Mouse (Mus musculus) limb, embryonic 10.5 days (tissue): Measurements from ENCODE around the gene Ppp6r3. TPM values are rescaled to one million over a fixed set of nuclear protein-coding genes. Genes with fewer than 3 reads are reported as not detected.

Experiments
- DNase-seq: peaks from one replicate; pipeline ENCODE4 v3.0.0-alpha.2; 2017; ENCODE audit warnings: low spot score
- H3K27ac ChIP-seq: fragments of 300-500 bp; sonication (generic); 2 replicates; pipeline ENCODE4 v1.5.1; 2016; ENCODE audit warnings: mild to moderate bottlenecking
- H3K27me3 ChIP-seq: fragments of 300-500 bp; sonication (generic); 2 replicates; pipeline ENCODE4 v1.6.1; 2016; ENCODE audit warnings: low read depth, mild to moderate bottlenecking; ENCODE audit not compliant: poor library complexity, severe bottlenecking
- H3K36me3 ChIP-seq: fragments of 300-500 bp; sonication (generic); 2 replicates; pipeline ENCODE4 v1.6.1; 2016; ENCODE audit warnings: mild to moderate bottlenecking, moderate library complexity
- H3K4me1 ChIP-seq: fragments of 300-500 bp; sonication (generic); 2 replicates; pipeline ENCODE4 v1.6.1; 2016
- H3K4me3 ChIP-seq: fragments of 300-500 bp; sonication (generic); 2 replicates; pipeline ENCODE4 v1.5.1; 2016; ENCODE audit warnings: mild to moderate bottlenecking, moderate library complexity
- H3K9me3 ChIP-seq: fragments of 300-500 bp; sonication (generic); replicated peaks from 2 replicates; pipeline ENCODE4 v1.6.1; 2016; ENCODE audit warnings: mild to moderate bottlenecking
- WGBS: fragments of 180-500 bp; shearing (Covaris S2); methylation state at CpG from one replicate; pipeline ENCODE4 v1.1.7; 2016; 5-methylcytosine and 5-hydroxymethylcytosine counted together
- polyA plus RNA-seq: library from polyadenylated mRNA; unstranded; fragments of >200 nt; fragmentation: Nextera tagmentation; extraction: Ambion mirVana; gene quantifications from 2 replicates; pipeline ENCODE4 v1.2.1, GENCODE M21; 2016

Gene Ppp6r3
- polyA plus RNA-seq: 68.5 and 82.4 TPM in 2 replicates

DNA sequence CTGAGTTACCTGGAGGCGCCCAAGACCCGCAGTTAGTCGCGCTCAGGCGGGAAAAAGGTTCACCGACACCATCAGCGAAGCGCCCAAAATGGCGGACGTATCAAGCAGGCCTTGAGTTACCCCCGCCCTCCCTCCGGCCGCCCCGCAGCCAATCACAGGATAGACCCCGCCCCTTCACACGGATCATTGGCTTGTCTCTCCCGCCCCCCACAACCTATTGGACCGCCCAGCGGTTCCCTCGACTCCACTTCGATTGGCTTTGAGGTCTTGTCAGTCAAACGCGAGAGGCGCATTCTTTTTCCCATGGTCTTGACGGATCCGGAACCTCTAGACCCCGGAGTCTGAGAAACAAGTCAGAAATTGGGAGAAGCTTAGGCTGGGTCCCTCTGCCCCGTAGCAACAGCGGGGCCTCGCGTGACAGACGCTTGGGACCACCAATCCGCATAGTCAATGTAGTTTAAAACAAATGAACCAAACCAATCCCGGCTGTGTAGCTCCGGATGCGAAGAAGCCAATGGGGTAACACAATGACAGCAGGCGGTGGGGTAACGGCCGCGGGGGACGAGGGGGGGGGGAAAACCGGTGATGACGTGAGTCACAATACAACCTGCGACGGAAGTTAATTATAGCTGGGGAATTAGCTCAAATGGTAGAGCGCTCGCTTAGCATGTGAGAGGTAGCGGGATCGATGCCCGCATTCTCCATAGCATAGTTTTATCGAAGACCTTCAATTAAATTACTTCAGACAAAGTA, at the start of gene Ppp6r3:
Gene Ppp6r3, minus strand, starts transcription at position 118 of the 753 bp plus-strand sequence.
- DNase-seq: peak; percentile 96
- H3K9me3 ChIP-seq: no peaks in the 10 kb centered on the region
- WGBS: under 1% methylated on average over 51 of the region's 51 CpGs
- H3K4me3 ChIP-seq: peak within 1 kb of the TSS; percentile 97
- H3K27me3 ChIP-seq: no peaks in the 10 kb centered on the region
- H3K36me3 ChIP-seq: peaks cover 11% of the 10 kb centered on the region
- H3K27ac ChIP-seq: peak within 1 kb of the TSS; percentile 99
- peaks cover 28% of the 10 kb centered on the region for H3K4me1 ChIP-seq

DNA sequence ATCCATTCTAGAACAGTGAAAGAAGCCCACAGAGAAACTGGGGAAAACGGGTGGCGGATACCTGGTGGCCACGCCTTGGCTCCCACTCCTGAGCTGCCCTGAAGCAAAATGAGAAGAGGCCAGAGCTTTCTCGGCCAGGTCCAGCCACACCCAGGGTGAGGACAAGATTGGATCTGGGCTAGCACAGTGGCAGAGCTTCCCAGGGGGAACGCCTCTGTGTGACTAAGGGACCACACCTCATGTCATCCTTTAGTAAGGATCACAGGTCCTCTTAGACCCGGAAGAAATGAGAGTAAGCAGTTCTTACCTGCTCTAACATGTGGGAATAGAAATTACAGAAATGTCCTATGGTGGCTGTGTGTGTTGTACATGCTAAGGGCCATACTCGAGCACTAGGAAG, 49.6 kb upstream of the Ppp6r3 start:
- peaks cover 99% of the 10 kb centered on the region for H3K36me3 ChIP-seq

DNA sequence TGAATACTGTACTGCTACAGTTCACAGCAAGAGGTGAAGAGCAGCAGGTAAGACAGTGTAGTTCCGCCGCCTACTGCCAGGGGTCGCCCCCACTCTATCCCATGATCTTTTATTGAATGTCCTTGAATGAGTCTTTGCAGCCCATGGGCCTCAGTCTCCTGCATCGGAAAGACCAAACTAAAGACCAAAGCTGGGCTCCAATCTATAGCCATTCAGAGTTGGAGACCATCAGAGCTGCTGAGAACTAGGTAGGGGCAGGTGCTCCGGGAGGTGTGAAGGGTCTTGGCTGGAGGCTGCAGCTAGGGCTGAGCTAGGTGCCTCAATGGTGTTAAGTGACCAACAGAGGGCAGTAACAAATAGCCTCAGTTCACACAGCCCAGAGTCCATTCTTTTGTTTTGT, 48.3 kb upstream of the Ppp6r3 start:
- no peaks in the 10 kb centered on the region for H3K4me1 ChIP-seq
- WGBS: 70% methylated on average over 5 of the region's 5 CpGs

More for the DNA sequence above, 49.6 kb upstream of the Ppp6r3 start:
- no peaks in the 10 kb centered on the region for H3K27me3 ChIP-seq
- H3K27ac ChIP-seq: no peak overlapping the region
- no peaks in the 10 kb centered on the region; the same call in 1 of the 2 replicates for H3K9me3 ChIP-seq
- no peaks in the 10 kb centered on the region for H3K4me1 ChIP-seq
- H3K4me3 ChIP-seq: no peak overlapping the region
- 93% methylated on average over 7 of the region's 7 CpGs for WGBS
- DNase-seq: no peak

GRCm38 (mm10) chr19:3623294-3623693, 47.7 kb upstream of the Ppp6r3 start:
- WGBS: 94% methylated on average over 4 of the region's 4 CpGs
- H3K27ac ChIP-seq: no peak overlapping the region
- H3K9me3 ChIP-seq: peaks cover 2% of the 10 kb centered on the region; the same call in 1 of the 2 replicates
- H3K4me3 ChIP-seq: no peak overlapping the region
- no peaks in the 10 kb centered on the region for H3K27me3 ChIP-seq
- peaks cover 99% of the 10 kb centered on the region for H3K36me3 ChIP-seq
- H3K4me1 ChIP-seq: no peaks in the 10 kb centered on the region
- DNase-seq: no peak

More for the DNA sequence above, 48.3 kb upstream of the Ppp6r3 start:
- H3K4me3 ChIP-seq: no peak overlapping the region
- H3K27me3 ChIP-seq: no peaks in the 10 kb centered on the region
- no peak overlapping the region for H3K27ac ChIP-seq
- H3K36me3 ChIP-seq: peaks cover 99% of the 10 kb centered on the region
- H3K9me3 ChIP-seq: peaks cover 2% of the 10 kb centered on the region; the same call in 1 of the 2 replicates
- DNase-seq: peak; percentile 77

- no peak overlapping the region for H3K27ac ChIP-seq
- no peaks in the 10 kb centered on the region for H3K27me3 ChIP-seq
- H3K4me3 ChIP-seq: no peak overlapping the region
- H3K4me1 ChIP-seq: no peaks in the 10 kb centered on the region
- WGBS: 97% methylated on average over 10 of the region's 10 CpGs
- H3K9me3 ChIP-seq: peaks cover 2% of the 10 kb centered on the region; the same call in 1 of the 2 replicates
- DNase-seq: no peak
- H3K36me3 ChIP-seq: peaks cover 99% of the 10 kb centered on the region
Measured at GRCm38 (mm10) chr19:3620871-3621270, 45.3 kb upstream of the Ppp6r3 start.

DNA sequence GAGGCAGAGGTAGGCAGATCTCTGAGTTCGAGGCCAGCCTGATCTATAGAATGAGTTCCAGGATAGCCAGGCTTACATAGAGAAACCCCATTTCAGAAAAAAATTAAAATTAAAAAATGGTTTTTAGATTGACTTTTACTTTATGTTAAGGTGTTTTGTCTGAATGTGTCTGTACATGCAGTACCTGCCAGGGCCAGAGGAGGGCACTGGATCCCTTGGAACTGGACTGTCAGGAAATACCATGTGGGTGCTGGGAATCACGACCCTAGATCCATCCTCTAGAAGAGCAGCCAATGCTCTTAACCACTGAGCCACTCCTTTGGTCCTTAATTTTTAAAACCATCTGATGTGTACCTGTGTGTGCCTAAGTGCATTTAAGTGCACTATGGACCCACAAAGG, 43.8 kb upstream of the Ppp6r3 start:
- Histone ChIP-seq H3K27ac (no peak overlapping the region), H3K27me3 (no peaks in the 10 kb centered on the region), H3K36me3 (peaks cover 99% of the 10 kb centered on the region), H3K9me3 (peaks cover 2% of the 10 kb centered on the region; the same call in 1 of the 2 replicates), H3K4me1 (no peaks in the 10 kb centered on the region), H3K4me3 (no peak overlapping the region)
- WGBS: 88% methylated on average over 2 of the region's 2 CpGs
- DNase-seq: no peak

GRCm38 (mm10) chr19:3613991-3614390, 38.4 kb upstream of the Ppp6r3 start:
- Histone ChIP-seq H3K36me3 (peaks cover 98% of the 10 kb centered on the region), H3K27me3 (no peaks in the 10 kb centered on the region), H3K4me1 (no peaks in the 10 kb centered on the region), H3K9me3 (no peaks in the 10 kb centered on the region), H3K4me3 (no peak overlapping the region), H3K27ac (no peak overlapping the region)
- WGBS: 94% methylated on average over 10 of the region's 10 CpGs
- DNase-seq: no peak

- WGBS: 93% methylated on average over 4 of the region's 4 CpGs
- Histone ChIP-seq H3K27ac (no peak overlapping the region), H3K36me3 (peaks cover 98% of the 10 kb centered on the region), H3K4me3 (no peak overlapping the region), H3K27me3 (no peaks in the 10 kb centered on the region), H3K9me3 (no peaks in the 10 kb centered on the region), H3K4me1 (no peaks in the 10 kb centered on the region)
- no peak for DNase-seq
Measured at GRCm38 (mm10) chr19:3612534-3613273, 37.2 kb upstream of the Ppp6r3 start.

- DNase-seq: no peak
- no peak overlapping the region for H3K27ac ChIP-seq
- H3K9me3 ChIP-seq: no peaks in the 10 kb centered on the region
- no peaks in the 10 kb centered on the region for H3K27me3 ChIP-seq
- H3K4me3 ChIP-seq: no peak overlapping the region
- peaks cover 97% of the 10 kb centered on the region for H3K36me3 ChIP-seq
- WGBS: 96% methylated on average over 8 of the region's 8 CpGs
- no peaks in the 10 kb centered on the region for H3K4me1 ChIP-seq
Measured at GRCm38 (mm10) chr19:3611730-3612129, 36.2 kb upstream of the Ppp6r3 start.

- Histone ChIP-seq H3K36me3 (peaks cover 97% of the 10 kb centered on the region), H3K27ac (no peak overlapping the region), H3K27me3 (no peaks in the 10 kb centered on the region), H3K4me1 (no peaks in the 10 kb centered on the region), H3K4me3 (no peak overlapping the region), H3K9me3 (no peaks in the 10 kb centered on the region)
- WGBS: 93% methylated on average over 2 of the region's 2 CpGs
- DNase-seq: no peak
Measured at GRCm38 (mm10) chr19:3610886-3611285, 35.3 kb upstream of the Ppp6r3 start.

GRCm38 (mm10) chr19:3609826-3610225, 34.3 kb upstream of the Ppp6r3 start:
- H3K4me1 ChIP-seq: no peaks in the 10 kb centered on the region
- 92% methylated on average over 10 of the region's 10 CpGs for WGBS
- no peaks in the 10 kb centered on the region for H3K27me3 ChIP-seq
- no peak overlapping the region for H3K4me3 ChIP-seq
- peaks cover 97% of the 10 kb centered on the region for H3K36me3 ChIP-seq
- no peak for DNase-seq
- no peaks in the 10 kb centered on the region for H3K9me3 ChIP-seq
- no peak overlapping the region for H3K27ac ChIP-seq

DNA sequence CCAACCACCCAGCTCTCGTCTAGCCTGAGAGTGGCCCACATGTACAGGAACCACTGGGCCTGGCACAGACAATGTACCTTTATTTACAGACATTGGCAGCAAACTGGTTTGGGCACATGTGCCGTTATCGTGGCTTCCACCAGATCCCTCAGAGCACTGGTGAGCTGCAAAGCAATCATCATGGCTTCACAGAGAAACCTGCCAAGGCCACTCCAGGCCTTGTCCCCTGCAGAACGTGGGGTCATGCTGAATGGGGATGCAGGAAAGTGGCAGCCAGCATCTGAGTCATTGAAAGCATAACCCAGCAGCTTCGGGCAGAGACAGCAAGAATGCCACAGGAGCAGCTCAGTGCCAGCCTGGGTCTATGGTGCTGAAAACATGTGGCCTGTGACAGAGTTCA, 18.8 kb upstream of the Ppp6r3 start:
- Histone ChIP-seq H3K27ac (no peak overlapping the region), H3K9me3 (no peaks in the 10 kb centered on the region), H3K4me1 (no peaks in the 10 kb centered on the region), H3K36me3 (peaks cover 100% of the 10 kb centered on the region), H3K27me3 (no peaks in the 10 kb centered on the region), H3K4me3 (no peak overlapping the region)
- DNase-seq: no peak
- 92% methylated on average over 5 of the region's 5 CpGs for WGBS

- Histone ChIP-seq H3K4me1 (no peaks in the 10 kb centered on the region), H3K9me3 (no peaks in the 10 kb centered on the region), H3K27me3 (no peaks in the 10 kb centered on the region), H3K27ac (no peak overlapping the region), H3K36me3 (peaks cover 100% of the 10 kb centered on the region), H3K4me3 (no peak overlapping the region)
- DNase-seq: no peak
- 89% methylated on average over 7 of the region's 7 CpGs for WGBS
Measured at GRCm38 (mm10) chr19:3593379-3594055, 18.0 kb upstream of the Ppp6r3 start.
